Mouse (Mus musculus) limb, embryonic 12.5 days (tissue): ENCODE data around the gene Ptges3l. TPM values are rescaled to one million over a fixed set of nuclear protein-coding genes. Genes with fewer than 3 reads are reported as not detected.
"Not testable (repeated sequence)": the region's sequence is repeated elsewhere in the genome, so short reads cannot be mapped to it uniquely, and the experiment has no call there.

ENCODE experiments used
- ATAC-seq: fragments of 200-750 bp; cut with Nextera tagmentation; 2 replicates; pipeline ENCODE4 v1.8.0; 2017; ENCODE audit warnings: low read depth, moderate TSS enrichment; ENCODE audit not compliant: insufficient number of reproducible peaks, insufficient read depth, low FRiP score, low TSS enrichment
- H3K27ac ChIP-seq: fragments of 300-500 bp; sonication (generic); 2 replicates; pipeline ENCODE4 v1.5.1; 2016; ENCODE audit warnings: mild to moderate bottlenecking, moderate library complexity
- H3K27me3 ChIP-seq: fragments of 300-500 bp; sonication (generic); 2 replicates; pipeline ENCODE4 v1.6.1; 2016; ENCODE audit warnings: mild to moderate bottlenecking, moderate library complexity
- H3K36me3 ChIP-seq: fragments of 300-500 bp; sonication (generic); 2 replicates; pipeline ENCODE4 v1.6.1; 2016; ENCODE audit warnings: mild to moderate bottlenecking, moderate library complexity
- H3K4me1 ChIP-seq: fragments of 300-500 bp; sonication (generic); replicated peaks from 2 replicates; pipeline ENCODE4 v1.6.1; 2016
- H3K4me2 ChIP-seq: fragments of 300-500 bp; sonication (generic); 2 replicates; pipeline ENCODE4 v1.6.1; 2016; ENCODE audit warnings: mild to moderate bottlenecking, moderate library complexity
- H3K4me3 ChIP-seq: fragments of 300-500 bp; sonication (generic); replicated peaks from 2 replicates; pipeline ENCODE4 v1.5.1; 2016; ENCODE audit warnings: mild to moderate bottlenecking
- H3K9ac ChIP-seq: fragments of 300-500 bp; sonication (generic); replicated peaks from 2 replicates; pipeline ENCODE4 v1.6.1; 2016; ENCODE audit warnings: mild to moderate bottlenecking, moderate library complexity
- H3K9me3 ChIP-seq: fragments of 300-500 bp; sonication (generic); 2 replicates; pipeline ENCODE4 v1.6.1; 2016; ENCODE audit warnings: mild to moderate bottlenecking, moderate library complexity
- WGBS: fragments of 180-500 bp; shearing (Covaris S2); methylation state at CpG from one replicate; pipeline ENCODE4 v1.1.7; 2016; 5-methylcytosine and 5-hydroxymethylcytosine counted together
- polyA plus RNA-seq: library from polyadenylated mRNA; unstranded; fragments of >200 nt; fragmentation: Nextera tagmentation; extraction: Ambion mirVana; gene quantifications from 2 replicates; pipeline ENCODE4 v1.2.1, GENCODE M21; 2016

Ptges3l gene
- polyA plus RNA-seq, 1 experiment from 2014 or later = 9.4 TPM

- Histone ChIP-seq H3K9ac (no peak overlapping the region), H3K4me2 (no peak overlapping the region), H3K27ac (no peak overlapping the region), H3K4me1 (peaks cover 17% of the 10 kb centered on the region), H3K27me3 (no peaks in the 10 kb centered on the region), H3K36me3 (no peaks in the 10 kb centered on the region), H3K4me3 (no peak overlapping the region), H3K9me3 (no peaks in the 10 kb centered on the region)
- WGBS = 24% methylated on average over 3 of the region's 3 CpGs
- ATAC-seq = no peak
These were observed 5.5 kb downstream of the Ptges3l start for GRCm38 (mm10) chr11:101419610-101420009.

DNA sequence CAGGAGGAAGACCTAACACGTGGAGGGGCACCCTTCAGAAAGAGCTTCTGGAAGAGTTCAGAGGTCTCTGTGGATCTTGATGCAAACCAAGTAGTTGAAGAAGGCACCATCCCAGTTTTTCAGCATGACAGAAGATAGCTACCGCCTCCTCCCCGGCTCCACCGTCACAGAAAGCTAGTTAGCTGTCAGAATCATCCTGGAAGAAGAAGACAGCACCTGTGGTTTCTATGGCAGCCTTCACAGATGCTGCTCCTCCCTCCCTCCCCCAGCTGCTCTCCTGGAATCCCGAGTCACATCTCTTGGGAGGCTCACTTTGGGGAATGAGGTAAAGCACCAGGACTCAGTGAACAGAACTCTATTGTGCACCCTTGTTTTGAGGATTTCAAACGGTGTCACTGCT is 6.1 kb downstream of the Ptges3l start:
- ATAC-seq = no peak
- Histone ChIP-seq H3K4me3 (no peak overlapping the region), H3K27ac (no peak overlapping the region), H3K9ac (no peak overlapping the region), H3K27me3 (no peaks in the 10 kb centered on the region), H3K4me2 (no peak overlapping the region), H3K4me1 (peaks cover 13% of the 10 kb centered on the region), H3K9me3 (no peaks in the 10 kb centered on the region), H3K36me3 (peaks cover 2% of the 10 kb centered on the region; the same call in 1 of the 2 replicates)
- 59% methylated on average over 6 of the region's 6 CpGs for WGBS

GRCm38 (mm10) chr11:101417101-101417855 is 7.9 kb downstream of the Ptges3l start, which contains the start of gene Aarsd1:
TSS of gene Aarsd1 (minus strand) at chr11:101417615.
- Histone ChIP-seq H3K36me3 (peaks cover 18% of the 10 kb centered on the region), H3K4me2 (peak within 1 kb of the TSS; percentile 83), H3K9me3 (no peaks in the 10 kb centered on the region), H3K27ac (peak within 1 kb of the TSS; percentile 79), H3K4me3 (peak within 1 kb of the TSS; percentile 86), H3K27me3 (no peaks in the 10 kb centered on the region), H3K4me1 (peaks cover 8% of the 10 kb centered on the region), H3K9ac (peak within 1 kb of the TSS; percentile 85)
- WGBS = under 1% methylated on average over 45 of the region's 45 CpGs
- peak; percentile 58; the same call in 1 of the 2 replicates for ATAC-seq

DNA sequence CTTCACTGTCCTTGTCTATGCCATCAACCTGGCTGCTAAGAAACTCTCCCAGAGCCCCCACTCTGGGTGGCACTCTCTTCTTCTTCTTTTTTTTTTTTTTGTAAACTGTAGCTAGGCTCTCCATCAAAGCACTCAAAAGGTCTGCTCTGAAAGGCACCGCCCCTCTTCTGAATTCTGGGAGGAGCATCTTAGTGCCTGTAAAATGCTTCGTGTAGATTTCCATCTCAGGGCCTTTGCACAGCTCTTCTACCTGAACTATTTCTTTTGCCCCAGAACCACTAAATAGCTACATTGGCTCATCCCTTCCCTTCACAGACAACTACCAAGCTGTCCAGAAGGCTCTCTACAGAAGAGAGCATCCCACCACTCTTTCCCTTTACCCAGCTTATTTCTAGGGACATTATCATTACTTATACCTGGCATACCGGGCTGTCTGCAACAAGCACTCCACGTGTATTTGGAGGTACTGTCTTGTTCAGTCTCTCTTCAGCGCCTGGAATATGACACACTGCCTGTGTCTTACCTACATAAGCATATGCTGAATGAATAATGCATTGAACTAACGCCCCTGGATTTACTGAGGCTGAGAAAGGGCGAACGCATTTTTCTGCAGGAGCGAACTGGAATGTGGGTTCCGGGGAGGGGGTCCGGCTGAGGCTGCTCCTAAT is 8.6 kb downstream of the Ptges3l start:
- Histone ChIP-seq H3K4me3 (peak overlapping the region; percentile 86), H3K27ac (peak overlapping the region; percentile 79), H3K27me3 (no peaks in the 10 kb centered on the region), H3K9ac (peak overlapping the region; percentile 85), H3K36me3 (peaks cover 25% of the 10 kb centered on the region), H3K4me2 (peak overlapping the region; percentile 83), H3K4me1 (peaks cover 8% of the 10 kb centered on the region), H3K9me3 (no peaks in the 10 kb centered on the region)
- ATAC-seq = 0 out of 2 replicates have a peak, but pooled peaks have one; percentile 34
- WGBS = 3% methylated on average over 11 of the region's 11 CpGs

- Histone ChIP-seq H3K4me1 (peaks cover 8% of the 10 kb centered on the region), H3K9ac (no peak overlapping the region), H3K9me3 (no peaks in the 10 kb centered on the region), H3K36me3 (peaks cover 38% of the 10 kb centered on the region), H3K4me2 (no peak overlapping the region), H3K27me3 (no peaks in the 10 kb centered on the region), H3K27ac (no peak overlapping the region), H3K4me3 (no peak overlapping the region)
- 96% methylated on average over 2 of the region's 2 CpGs for WGBS
- no peak for ATAC-seq
These were observed 9.8 kb downstream of the Ptges3l start for GRCm38 (mm10) chr11:101415306-101415705.

DNA sequence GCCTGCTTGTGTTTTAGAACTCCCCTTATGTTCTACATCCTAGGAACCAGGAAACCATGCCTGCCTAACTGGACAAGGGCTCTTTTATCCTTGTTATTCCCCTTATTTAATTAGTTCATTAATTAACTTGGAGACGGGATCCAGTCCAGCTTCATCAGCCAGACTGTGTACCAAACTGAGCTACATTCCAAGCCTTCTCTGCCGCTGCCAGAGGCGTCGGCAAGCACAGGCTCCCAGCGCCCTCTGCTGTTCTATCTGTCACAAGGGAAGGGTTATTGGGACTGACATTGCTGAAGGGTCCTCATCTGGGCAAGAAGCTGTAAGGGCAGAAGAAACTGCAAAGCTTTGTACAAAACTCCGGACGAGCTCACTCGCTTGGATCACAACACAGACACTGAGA is 30.0 kb downstream of the Ptges3l start:
- Histone ChIP-seq H3K9ac (0 out of 2 replicates have a peak overlapping the region, but pooled peaks have one; percentile 2), H3K4me2 (no peak overlapping the region), H3K9me3 (no peaks in the 10 kb centered on the region), H3K36me3 (no peaks in the 10 kb centered on the region), H3K4me1 (no peaks in the 10 kb centered on the region), H3K27me3 (no peaks in the 10 kb centered on the region), H3K27ac (no peak overlapping the region), H3K4me3 (no peak overlapping the region)
- 8% methylated on average over 8 of the region's 8 CpGs for WGBS
- no peak for ATAC-seq

GRCm38 (mm10) chr11:101381817-101382216 is 43.3 kb downstream of the Ptges3l start:
- Histone ChIP-seq H3K27me3 (no peaks in the 10 kb centered on the region), H3K9me3 (no peaks in the 10 kb centered on the region), H3K36me3 (no peaks in the 10 kb centered on the region), H3K4me1 (no peaks in the 10 kb centered on the region), H3K4me3 (no peak overlapping the region), H3K4me2 (no peak overlapping the region), H3K27ac (no peak overlapping the region), H3K9ac (no peak overlapping the region)
- WGBS = 19% methylated on average over 4 of the region's 4 CpGs
- ATAC-seq = no peak; the same call in 1 of the 2 replicates

- H3K9ac ChIP-seq = no peak overlapping the region
- H3K4me1 ChIP-seq = no peaks in the 10 kb centered on the region
- 73% methylated on average over 6 of the region's 6 CpGs for WGBS
- H3K27me3 ChIP-seq = no peaks in the 10 kb centered on the region
- H3K4me2 ChIP-seq = no peak overlapping the region
- no peak overlapping the region for H3K27ac ChIP-seq
- no peaks in the 10 kb centered on the region for H3K9me3 ChIP-seq
- no peak overlapping the region for H3K4me3 ChIP-seq
- no peak for ATAC-seq
- no peaks in the 10 kb centered on the region for H3K36me3 ChIP-seq
These were observed 46.2 kb downstream of the Ptges3l start for GRCm38 (mm10) chr11:101378926-101379325.

- H3K4me1 ChIP-seq, H3K4me3 ChIP-seq, H3K9me3 ChIP-seq, H3K36me3 ChIP-seq, H3K27me3 ChIP-seq, ATAC-seq, H3K27ac ChIP-seq, H3K4me2 ChIP-seq, H3K9ac ChIP-seq: not testable (repeated sequence)
- WGBS = 95% methylated on average over 8 of the region's 8 CpGs
These were observed 46.9 kb downstream of the Ptges3l start for GRCm38 (mm10) chr11:101378196-101378595.

DNA sequence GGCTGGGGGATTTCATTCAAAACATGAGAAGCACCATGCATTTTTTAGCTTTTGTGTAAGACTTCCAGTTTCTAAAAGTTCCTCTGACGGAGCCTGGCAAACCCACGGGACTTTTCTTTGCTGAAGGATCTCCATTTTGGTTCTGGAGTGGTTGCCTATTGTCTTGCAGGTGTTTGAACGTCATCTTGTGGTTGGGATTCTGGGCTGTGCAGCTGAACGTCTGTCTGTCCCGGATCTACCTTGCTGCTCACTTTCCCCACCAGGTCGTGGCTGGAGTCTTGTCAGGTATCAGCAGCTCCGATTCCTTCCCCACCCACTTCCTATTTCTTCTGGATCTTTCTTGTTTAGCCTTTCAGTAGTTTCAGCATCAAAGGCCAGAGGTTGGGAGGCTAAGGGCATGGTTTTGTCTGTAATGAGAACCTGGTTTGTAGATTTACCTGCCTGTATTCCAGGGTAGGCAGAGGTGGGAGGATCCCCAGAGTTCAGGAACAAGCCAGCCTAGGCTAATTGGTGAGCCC is 50.7 kb downstream of the Ptges3l start:
- Histone ChIP-seq H3K4me2 (no peak overlapping the region), H3K27ac (no peak overlapping the region), H3K36me3 (no peaks in the 10 kb centered on the region), H3K4me1 (no peaks in the 10 kb centered on the region), H3K9me3 (no peaks in the 10 kb centered on the region), H3K27me3 (no peaks in the 10 kb centered on the region), H3K9ac (no peak overlapping the region), H3K4me3 (no peak overlapping the region)
- no peak for ATAC-seq
- 72% methylated on average over 7 of the region's 7 CpGs for WGBS

DNA sequence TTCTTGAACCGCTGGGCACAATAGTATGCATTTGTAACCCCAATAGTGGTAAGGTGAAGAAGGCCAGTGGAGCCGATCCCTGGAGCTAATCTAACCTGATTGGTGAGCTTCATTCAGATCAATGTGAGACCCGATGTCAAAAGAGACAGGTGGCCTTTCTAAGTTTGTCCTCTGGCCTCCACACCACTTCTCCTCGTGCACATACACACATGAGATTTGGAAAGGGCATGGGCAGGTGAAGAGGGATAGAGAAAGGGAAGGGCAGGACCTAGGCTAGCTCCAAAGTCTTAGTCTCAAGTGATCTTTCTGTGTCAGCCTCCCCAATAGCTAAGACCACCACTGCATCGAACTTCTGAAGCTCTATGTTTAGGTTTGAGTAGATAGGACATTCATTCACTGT is 55.0 kb downstream of the Ptges3l start:
- Histone ChIP-seq H3K9ac (no peak overlapping the region), H3K4me1 (no peaks in the 10 kb centered on the region), H3K9me3 (no peaks in the 10 kb centered on the region), H3K27me3 (no peaks in the 10 kb centered on the region), H3K4me3 (no peak overlapping the region), H3K36me3 (no peaks in the 10 kb centered on the region), H3K4me2 (no peak overlapping the region), H3K27ac (no peak overlapping the region)
- WGBS = 75% methylated on average over 5 of the region's 5 CpGs
- no peak for ATAC-seq
